Mouse (Mus musculus): ENCODE results near the gene Ripply3.

The Ripply3 gene

GRCm38 (mm10) chr16:94360578-94361350 lies 32.5 kb downstream of the Ripply3 start:
- no peak for DNase-seq

- peak; percentile 63 to 66 for DNase-seq
Observed at GRCm38 (mm10) chr16:94362174-94362873, 34.1 kb downstream of the Ripply3 start.

GRCm38 (mm10) chr16:94363814-94364213 lies 35.6 kb downstream of the Ripply3 start:
- DNase-seq = no peak

GRCm38 (mm10) chr16:94365435-94365834 lies 37.2 kb downstream of the Ripply3 start:
- no peak for DNase-seq

- DNase-seq = peak in 1 of 2 experiments; percentile 26
Observed at GRCm38 (mm10) chr16:94369596-94370172, 41.5 kb downstream of the Ripply3 start.

GRCm38 (mm10) chr16:94370173-94370914 lies 42.1 kb downstream of the Ripply3 start, which contains the start of gene Ttc3:
Gene Ttc3 (plus strand): TSS chr16:94370618.
- DNase-seq = peak; percentile 99

DNA sequence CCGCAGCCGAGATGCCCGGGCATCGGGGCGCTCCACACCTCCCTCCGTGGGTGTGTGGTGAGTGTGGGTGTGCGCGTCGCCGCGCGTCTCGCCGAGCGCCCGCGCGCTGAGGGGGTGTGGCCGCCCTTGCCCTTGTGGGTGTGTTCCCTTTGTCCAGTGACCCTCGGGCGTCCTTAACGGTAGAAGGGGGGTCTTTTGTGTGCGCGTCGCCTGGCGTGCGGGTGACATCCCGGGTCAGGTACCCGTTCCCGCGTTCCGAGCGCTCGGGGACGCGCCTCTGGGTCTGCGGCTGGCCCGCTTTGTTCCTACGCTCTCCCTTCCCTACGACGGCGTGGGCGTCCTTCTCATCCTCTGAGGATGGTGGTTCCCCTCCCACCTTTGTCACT lies 42.7 kb downstream of the Ripply3 start:
- peak in 1 of 2 experiments; percentile 84 for DNase-seq

DNA sequence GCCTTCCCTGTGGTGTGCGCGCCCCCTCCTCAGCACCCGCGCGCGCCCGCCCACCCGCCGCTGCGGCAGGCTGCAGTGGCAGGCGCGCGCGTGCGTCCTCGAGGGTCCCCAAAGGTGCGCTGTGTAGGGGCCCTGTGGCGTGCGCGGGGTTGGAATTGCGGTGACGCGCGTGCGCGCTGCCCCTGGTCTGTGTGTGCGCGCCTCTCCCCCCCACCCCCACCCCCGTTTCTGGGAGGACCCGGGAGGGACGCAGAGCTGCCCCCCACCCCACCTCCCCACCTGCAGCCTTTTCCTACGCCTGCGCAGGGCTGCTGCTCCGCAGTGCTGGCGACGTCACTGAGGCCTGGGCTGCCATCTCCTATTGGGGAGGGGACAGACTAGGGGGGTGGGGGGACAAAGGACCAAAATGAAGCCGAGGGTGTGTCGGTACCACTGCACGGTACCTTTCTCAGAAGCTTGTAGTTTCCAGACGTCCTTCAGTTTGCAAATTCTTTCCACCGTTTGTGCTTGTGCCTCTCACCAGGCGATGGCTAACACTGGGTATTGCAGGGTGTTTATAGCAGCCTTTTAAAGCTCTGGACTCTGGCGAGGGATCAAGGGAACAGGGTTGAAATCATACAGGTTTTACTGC lies 43.2 kb downstream of the Ripply3 start, which contains the start of gene Pigp:
Gene Pigp (minus strand): TSS at position 542 of the 631 bp plus-strand sequence.
- DNase-seq = peak; percentile 85 to 87

DNA sequence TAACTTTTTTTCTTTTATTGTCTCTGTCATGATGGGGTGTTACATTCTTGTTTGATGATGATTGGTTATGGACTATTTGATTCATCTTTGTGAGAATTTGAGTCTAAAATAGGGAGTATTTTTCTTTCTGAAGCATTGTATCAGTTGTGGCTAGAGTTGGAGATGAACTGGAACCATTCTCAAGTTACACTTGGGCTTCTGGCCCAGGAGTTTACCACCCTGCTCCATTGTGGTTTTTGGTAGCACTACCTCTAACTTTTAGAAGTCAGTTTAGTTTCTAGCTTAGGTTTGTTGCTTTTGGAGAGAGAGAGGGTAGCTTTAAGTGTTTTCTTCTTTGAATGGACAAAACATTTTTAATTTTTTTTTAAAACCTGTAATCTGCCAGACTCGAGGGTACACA lies 51.2 kb downstream of the Ripply3 start:
- no peak for DNase-seq

DNA sequence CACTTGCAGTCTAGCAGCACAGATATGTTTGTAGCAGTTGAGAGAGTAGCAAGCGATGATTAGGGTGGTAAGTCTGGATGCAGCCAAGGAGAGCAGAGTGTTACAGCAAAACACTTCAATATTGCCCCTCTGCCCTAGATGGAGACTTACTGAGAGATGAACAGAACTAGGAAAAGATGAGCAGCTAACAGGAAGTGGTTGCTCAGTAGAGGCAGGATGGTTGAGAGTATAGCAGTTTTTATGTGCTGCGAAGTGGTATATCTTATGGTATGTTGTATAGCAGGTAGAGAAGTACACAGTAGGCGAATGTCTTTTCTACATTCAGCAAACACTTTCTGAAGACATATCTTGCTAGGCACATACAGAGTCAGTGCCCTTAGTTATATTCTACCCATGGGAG lies 55.1 kb downstream of the Ripply3 start:
- DNase-seq = no peak
